Mouse (Mus musculus) cerebellum, adult 2 months (tissue): ENCODE results near the gene Setd1a. TPM values are rescaled to one million over a fixed set of nuclear protein-coding genes. Genes with fewer than 3 reads are reported as not detected.
A peak's percentile ranks its signal among the peaks of the same experiment; 100 is the strongest.
"Not testable (repeated sequence)": the region's sequence is repeated elsewhere in the genome, so short reads cannot be mapped to it uniquely, and the experiment has no call there.

Experiments
- DNase-seq, 2 experiments: peaks; one replicate each; pipeline ENCODE4 v3.0.0; 2021
- H3K27ac ChIP-seq: fragments of 200-500 bp; 2 replicates; pipeline ENCODE4 v1.5.1; 2012; ENCODE audit warnings: low read length, control low read depth, inconsistent platforms; ENCODE audit not compliant: insufficient read depth
- H3K27me3 ChIP-seq: fragments of 200-500 bp; 2 replicates; pipeline ENCODE4 v1.6.1; 2012; ENCODE audit warnings: inconsistent platforms, mild to moderate bottlenecking, low read length, moderate library complexity; ENCODE audit not compliant: control insufficient read depth, insufficient read depth
- H3K4me1 ChIP-seq: fragments of 200-500 bp; 2 replicates; pipeline ENCODE4 v1.6.1; 2011; ENCODE audit warnings: low read length; ENCODE audit not compliant: control insufficient read depth, insufficient read depth
- H3K4me3 ChIP-seq: fragments of 200-500 bp; replicated peaks from 2 replicates; pipeline ENCODE3; 2011; ENCODE audit warnings: mild to moderate bottlenecking, low read depth, low read length, control low read depth; ENCODE audit not compliant: insufficient read depth
- CTCF ChIP-seq: fragments of 200-500 bp; IDR thresholded peaks from 2 replicates; pipeline ENCODE4 v1.5.1; 2011; ENCODE audit warnings: low read depth, mild to moderate bottlenecking, control low read depth, low read length, moderate library complexity, borderline replicate concordance; ENCODE audit not compliant: insufficient read depth
- POLR2A ChIP-seq: fragments of 200-500 bp; IDR thresholded peaks from 2 replicates; pipeline ENCODE4 v1.6.1; 2011; ENCODE audit warnings: low read length, control low read depth, borderline replicate concordance; ENCODE audit not compliant: insufficient read depth
- WGBS: fragments of 180-500 bp; shearing (Covaris S2); methylation state at CpG from one replicate; pipeline ENCODE4 v1.1.7; 2018; 5-methylcytosine and 5-hydroxymethylcytosine counted together
- polyA plus RNA-seq: library from polyadenylated mRNA; depleted of rRNA; stranded (reverse); fragments of >200 nt; gene quantifications from 2 replicates; pipeline ENCODE4 v1.2.3, GENCODE M21; 2012

Gene Setd1a
- polyA plus RNA-seq, 1 experiment, result 23.1 TPM

- WGBS, result 36% methylated on average over 9 of the region's 9 CpGs
- peak overlapping the region; percentile 15; the same call in 1 of the 2 replicates for H3K27ac ChIP-seq
- peak; percentile 81 to 84 for DNase-seq
- peak; percentile 90 for TF ChIP-seq CTCF
- TF ChIP-seq POLR2A, result no peak
- no peaks in the 10 kb centered on the region for H3K27me3 ChIP-seq
- H3K4me3 ChIP-seq, result no peak overlapping the region
- H3K4me1 ChIP-seq, result peaks cover 5% of the 10 kb centered on the region; the same call in 1 of the 2 replicates
These were observed 2.6 kb upstream of the Setd1a start for GRCm38 (mm10) chr7:127773664-127774384.

- WGBS, result 63% methylated on average over 7 of the region's 7 CpGs
- not testable (repeated sequence) for H3K4me1 ChIP-seq, H3K27me3 ChIP-seq, DNase-seq
- H3K4me3 ChIP-seq, result peak overlapping the region; percentile 93
- peak overlapping the region; percentile 100 for H3K27ac ChIP-seq
These were observed 633 bp upstream of the Setd1a start for GRCm38 (mm10) chr7:127775837-127776236.

- no peak for TF ChIP-seq CTCF
- TF ChIP-seq POLR2A, result no peak; the same call in 1 of the 2 replicates
- under 1% methylated on average over 69 of the region's 70 CpGs for WGBS
- peak overlapping the region; percentile 93 for H3K4me3 ChIP-seq
- peak overlapping the region; percentile 100 for H3K27ac ChIP-seq
- DNase-seq, result peak; percentile 98
- peaks cover 5% of the 10 kb centered on the region; the same call in 1 of the 2 replicates for H3K4me1 ChIP-seq
- H3K27me3 ChIP-seq, result no peaks in the 10 kb centered on the region
These were observed 506 bp downstream of the Setd1a start for GRCm38 (mm10) chr7:127776878-127777473.

GRCm38 (mm10) chr7:127777474-127778266 is 1.2 kb downstream of the Setd1a start:
- TF ChIP-seq POLR2A (peak; percentile 27; the same call in 1 of the 2 replicates), CTCF (no peak)
- Histone ChIP-seq H3K27ac (peak overlapping the region; percentile 100), H3K4me3 (peak overlapping the region; percentile 93), H3K4me1 (peaks cover 5% of the 10 kb centered on the region; the same call in 1 of the 2 replicates), H3K27me3 (no peaks in the 10 kb centered on the region)
- WGBS, result 2% methylated on average over 64 of the region's 66 CpGs
- peak; percentile 64 to 76 for DNase-seq

- peaks cover 5% of the 10 kb centered on the region; the same call in 1 of the 2 replicates for H3K4me1 ChIP-seq
- no peaks in the 10 kb centered on the region for H3K27me3 ChIP-seq
- peak overlapping the region; percentile 93 for H3K4me3 ChIP-seq
- no peak for TF ChIP-seq CTCF
- no peak for TF ChIP-seq POLR2A
- H3K27ac ChIP-seq, result no peak overlapping the region
- 49% methylated on average over 4 of the region's 4 CpGs for WGBS
- no peak for DNase-seq
These were observed 1.9 kb downstream of the Setd1a start for GRCm38 (mm10) chr7:127778350-127778749.

- no peaks in the 10 kb centered on the region for H3K4me1 ChIP-seq
- WGBS, result 92% methylated on average over 7 of the region's 7 CpGs
- H3K27ac ChIP-seq, result no peak within 1 kb of the TSS
- H3K4me3 ChIP-seq, result no peak within 1 kb of the TSS
- no peaks in the 10 kb centered on the region for H3K27me3 ChIP-seq
- no peak for TF ChIP-seq CTCF
- TF ChIP-seq POLR2A, result no peak
- DNase-seq, result no peak
These were observed 8.8 kb downstream of the Setd1a start, which contains the start of gene Gm49388 for GRCm38 (mm10) chr7:127785308-127785707. Gm49388 (plus strand) TSS chr7:127785608.

GRCm38 (mm10) chr7:127797076-127797845 is 20.8 kb downstream of the Setd1a start:
- TF ChIP-seq CTCF (no peak), POLR2A (no peak)
- H3K27ac ChIP-seq, result peak overlapping the region; percentile 88
- no peaks in the 10 kb centered on the region for H3K27me3 ChIP-seq
- 86% methylated on average over 23 of the region's 23 CpGs for WGBS
- peaks cover 54% of the 10 kb centered on the region for H3K4me1 ChIP-seq
- peak in 1 of 2 experiments; percentile 36 for DNase-seq
- no peak overlapping the region for H3K4me3 ChIP-seq
